ENCODE assay signal across 8 mouse cellular contexts in the genomic region with DNA sequence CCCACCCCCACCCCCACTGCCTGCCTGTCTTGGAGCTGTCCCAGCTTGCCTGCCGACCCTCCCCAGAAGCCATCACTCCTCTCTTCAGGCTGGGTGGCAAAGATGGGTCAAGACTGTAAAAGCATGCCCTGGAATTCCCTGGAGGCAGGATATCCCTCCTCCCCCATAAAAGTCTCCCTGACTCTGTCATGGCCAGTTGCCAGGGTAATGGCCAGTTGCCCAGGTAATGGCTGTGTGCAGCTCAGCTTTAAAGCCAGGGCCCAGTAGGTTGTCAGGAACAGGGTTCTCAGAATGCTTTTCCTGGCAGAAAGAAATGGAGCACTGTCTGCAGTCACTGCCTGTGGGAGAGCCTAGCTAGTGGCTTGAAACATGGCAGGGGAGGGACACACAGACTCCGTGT.
A peak's percentile ranks its signal among the peaks of the same experiment; 100 is the strongest.
DNase-seq lines count a peak whose midpoint lies in the region; ATAC-seq and TF ChIP-seq lines count a peak whose summit lies in the region.

No protein-coding gene starts in this region.

- no peak overlapping the region for H3K27ac ChIP-seq in neural tube, embryonic 13.5 days (replicated peaks)
- no peak overlapping the region for H3K27ac ChIP-seq in kidney, postnatal 0 days
- H3K27ac ChIP-seq in stomach, postnatal 0 days (replicated peaks): no peak overlapping the region

- WGBS in neural tube, embryonic 13.5 days: 25% methylated on average over 2 of the region's 2 CpGs
- WGBS in kidney, postnatal 0 days: 8% methylated on average over 2 of the region's 2 CpGs
- WGBS in stomach, postnatal 0 days: 31% methylated on average over 2 of the region's 2 CpGs

- no peak overlapping the region for H3K4me2 ChIP-seq in neural tube, embryonic 13.5 days
- no peak overlapping the region for H3K4me2 ChIP-seq in kidney, postnatal 0 days (ENCODE audit: low read length)
- no peak overlapping the region for H3K4me2 ChIP-seq in stomach, postnatal 0 days (replicated peaks; ENCODE audit: low read depth)

- H3K4me1 ChIP-seq in neural tube, embryonic 13.5 days (replicated peaks): peaks cover 17% of the 10 kb centered on the region
- no peaks in the 10 kb centered on the region for H3K4me1 ChIP-seq in kidney, postnatal 0 days (replicated peaks; ENCODE audit: insufficient read depth, low read length)
- H3K4me1 ChIP-seq in stomach, postnatal 0 days (replicated peaks; ENCODE audit: control insufficient read depth, insufficient read depth): no peaks in the 10 kb centered on the region

- ATAC-seq in neural tube, embryonic 13.5 days (ENCODE audit: low read depth): peak; percentile 30; the same call in 1 of the 2 replicates
- 0 out of 2 replicates have a peak, but pooled peaks have one; percentile 22 for ATAC-seq in kidney, postnatal 0 days (replicated peaks; ENCODE audit: low FRiP score, low read depth)
- ATAC-seq in stomach, postnatal 0 days (ENCODE audit: low FRiP score, low TSS enrichment): no peak

- H3K4me3 ChIP-seq in neural tube, embryonic 13.5 days: no peak overlapping the region
- no peak overlapping the region for H3K4me3 ChIP-seq in kidney, postnatal 0 days (replicated peaks; ENCODE audit: low read depth, low read length)
- no peak overlapping the region for H3K4me3 ChIP-seq in stomach, postnatal 0 days (ENCODE audit: low read depth, low read length)

- no peaks in the 10 kb centered on the region for H3K27me3 ChIP-seq in neural tube, embryonic 13.5 days
- no peaks in the 10 kb centered on the region for H3K27me3 ChIP-seq in kidney, postnatal 0 days (ENCODE audit: insufficient read depth, low read length)
- H3K27me3 ChIP-seq in stomach, postnatal 0 days (ENCODE audit: control insufficient read depth, insufficient read depth, low read length): no peaks in the 10 kb centered on the region

- H3K36me3 ChIP-seq in neural tube, embryonic 13.5 days: no peaks in the 10 kb centered on the region
- H3K36me3 ChIP-seq in kidney, postnatal 0 days (ENCODE audit: insufficient read depth, low read length): no peaks in the 10 kb centered on the region
- H3K36me3 ChIP-seq in stomach, postnatal 0 days (ENCODE audit: control insufficient read depth, insufficient read depth, low read length): no peaks in the 10 kb centered on the region

- TF ChIP-seq CTCF in kidney, postnatal 0 days (IDR thresholded peaks at IDR 0.05; ENCODE audit: low read depth): no peak
- TF ChIP-seq CTCF in stomach, postnatal 0 days (IDR thresholded peaks at IDR 0.05; ENCODE audit: low read depth): no peak

- no peaks in the 10 kb centered on the region for H3K9me3 ChIP-seq in neural tube, embryonic 13.5 days
- no peaks in the 10 kb centered on the region for H3K9me3 ChIP-seq in kidney, postnatal 0 days (replicated peaks; ENCODE audit: low read length)
- no peaks in the 10 kb centered on the region for H3K9me3 ChIP-seq in stomach, postnatal 0 days (ENCODE audit: control insufficient read depth, low read length)

- peak; percentile 38 to 53 for DNase-seq in heart, adult 18-20 months
- no peak for DNase-seq in heart, adult 8-10 months (ENCODE audit: low spot score)
- no peak for DNase-seq in neural tube, embryonic 10.5 days (ENCODE audit: extremely low spot score, low spot score)
- DNase-seq in embryo, embryonic 9.5 days (ENCODE audit: extremely low spot score): peak; percentile 46
- peak; percentile 77 for DNase-seq in kidney, postnatal 0 days (ENCODE audit: low spot score)
- DNase-seq in stomach, postnatal 0 days (ENCODE audit: low spot score): peak; percentile 38
- DNase-seq in B cell, adult 2 months: no peak

- no peak overlapping the region for H3K9ac ChIP-seq in neural tube, embryonic 13.5 days
- no peak overlapping the region for H3K9ac ChIP-seq in kidney, postnatal 0 days (ENCODE audit: low read depth, low read length)
- no peak overlapping the region for H3K9ac ChIP-seq in stomach, postnatal 0 days (ENCODE audit: low read length)

- TF ChIP-seq EP300 in stomach, postnatal 0 days (optimal IDR thresholded peaks at IDR 0.05): no peak

Comparison
In these comparisons a context has a peak if more than half of its experiments do, and no peak if none do; other contexts are left out.
1. DNase-seq: peak in heart, adult 18-20 months (2 of 2), embryo, embryonic 9.5 days (single experiment), kidney, postnatal 0 days (single experiment) and stomach, postnatal 0 days (single experiment); none in heart, adult 8-10 months (single experiment), neural tube, embryonic 10.5 days (single experiment) and B cell, adult 2 months (0 of 2).